Mouse (Mus musculus) myocyte (in vitro differentiated cells): ENCODE results near the gene Sh3bp4. TPM values are rescaled to one million over a fixed set of nuclear protein-coding genes. Genes with fewer than 3 reads are reported as not detected.

ENCODE experiments used
- H3K27me3 ChIP-seq: one replicate; pipeline ENCODE4 v1.6.1; 2011; ENCODE audit not compliant: control insufficient read depth, insufficient read depth, insufficient read length
- H3K36me3 ChIP-seq: one replicate; pipeline ENCODE4 v1.6.1; 2011; ENCODE audit not compliant: control insufficient read depth, insufficient read depth
- H3K4me2 ChIP-seq: one replicate; pipeline ENCODE4 v1.6.1; 2011; ENCODE audit warnings: low read depth, control low read depth
- H3K4me3 ChIP-seq: one replicate; pipeline ENCODE4 v1.5.1; 2011; ENCODE audit warnings: mild to moderate bottlenecking, control low read depth, moderate library complexity
- H3K79me2 ChIP-seq: one replicate; pipeline ENCODE4 v1.6.1; 2011; ENCODE audit not compliant: control insufficient read depth, insufficient read depth
- H3ac ChIP-seq: one replicate; pipeline ENCODE4 v1.6.1; 2011; ENCODE audit not compliant: control insufficient read depth, insufficient read length
- CEBPB ChIP-seq: IDR thresholded peaks from 2 replicates; pipeline ENCODE4 v1.6.1; 2011; ENCODE audit warnings: mild to moderate bottlenecking, moderate library complexity; ENCODE audit not compliant: poor library complexity, insufficient read depth, severe bottlenecking
- E2F4 ChIP-seq: IDR thresholded peaks from one replicate; pipeline ENCODE4 v1.6.1; 2011; ENCODE audit warnings: mild to moderate bottlenecking, control low read depth, moderate library complexity; ENCODE audit not compliant: insufficient read depth
- MAX ChIP-seq: IDR thresholded peaks from one replicate; pipeline ENCODE4 v1.6.1; 2011; ENCODE audit warnings: low read depth, mild to moderate bottlenecking, control low read depth
- MYOD1 ChIP-seq, 3 experiments: IDR thresholded peaks; one replicate each; pipeline ENCODE4 v1.6.1; 2011; ENCODE audit warnings: control low read depth in 2 of 3, low read depth in 2 of 3, mild to moderate bottlenecking in 2 of 3, moderate library complexity in 1 of 3; ENCODE audit not compliant: insufficient read length in 2 of 3, control insufficient read depth in 1 of 3
- MYOG ChIP-seq, 3 experiments: IDR thresholded peaks; one replicate each; pipeline ENCODE4 v1.6.1; 2011; ENCODE audit warnings: control low read depth in 2 of 3, low read depth in 2 of 3, mild to moderate bottlenecking in 2 of 3; ENCODE audit not compliant: insufficient read length in 2 of 3, control insufficient read depth in 1 of 3, insufficient read depth in 1 of 3
- POLR2A ChIP-seq: IDR thresholded peaks from one replicate; pipeline ENCODE4 v1.6.1; 2011; ENCODE audit warnings: low read depth, mild to moderate bottlenecking, control low read depth, moderate library complexity; ENCODE audit not compliant: insufficient read length
- POLR2AphosphoS2 ChIP-seq: IDR thresholded peaks from one replicate; pipeline ENCODE4 v1.6.1; 2011; ENCODE audit warnings: low read depth, control low read depth; ENCODE audit not compliant: insufficient read length
- REST ChIP-seq: IDR thresholded peaks from one replicate; pipeline ENCODE4 v1.6.1; 2011; ENCODE audit warnings: mild to moderate bottlenecking, control low read depth, moderate library complexity; ENCODE audit not compliant: insufficient read depth, insufficient read length
- SRF ChIP-seq: IDR thresholded peaks from one replicate; pipeline ENCODE4 v1.6.1; 2011; ENCODE audit warnings: low read depth; ENCODE audit not compliant: control insufficient read depth, insufficient read length
- TCF12 ChIP-seq: IDR thresholded peaks from one replicate; pipeline ENCODE4 v1.6.1; 2011; ENCODE audit warnings: mild to moderate bottlenecking, control low read depth; ENCODE audit not compliant: poor library complexity, insufficient read depth, severe bottlenecking
- TCF3 ChIP-seq: IDR thresholded peaks from one replicate; pipeline ENCODE4 v1.6.1; 2011; ENCODE audit warnings: low read depth, control low read depth; ENCODE audit not compliant: insufficient read length
- USF1 ChIP-seq: IDR thresholded peaks from one replicate; pipeline ENCODE4 v1.6.1; 2011; ENCODE audit warnings: low read depth, mild to moderate bottlenecking, control low read depth, moderate library complexity
- polyA plus RNA-seq: library from polyadenylated mRNA; unstranded; fragments of >200 nt; fragmentation: generic; extraction: Trizol; gene quantifications from one replicate; pipeline ENCODE4 v1.2.1, GENCODE M21; 2012; ENCODE audit warnings: missing spikeins

Sh3bp4 gene
- polyA plus RNA-seq, 1 experiment = 23.2 TPM

GRCm38 (mm10) chr1:89187441-89187840 is 117.2 kb downstream of the Sh3bp4 start:
- Histone ChIP-seq H3ac (no peak overlapping the region), H3K79me2 (no peaks in the 10 kb centered on the region), H3K36me3 (no peaks in the 10 kb centered on the region), H3K4me3 (no peak overlapping the region), H3K27me3 (no peaks in the 10 kb centered on the region), H3K4me2 (no peak overlapping the region)
- no peak for TF ChIP-seq E2F4
- TF ChIP-seq MAX = no peak
- no peak for TF ChIP-seq TCF3
- no peak for TF ChIP-seq MYOD1 (IDR thresholded peaks at IDR 0.05; ENCODE audit: control insufficient read depth in 1 of 3, insufficient read length in 2 of 3, low read depth in 2 of 3)
- no peak for TF ChIP-seq REST
- no peak for TF ChIP-seq SRF
- TF ChIP-seq POLR2AphosphoS2 = no peak

DNA sequence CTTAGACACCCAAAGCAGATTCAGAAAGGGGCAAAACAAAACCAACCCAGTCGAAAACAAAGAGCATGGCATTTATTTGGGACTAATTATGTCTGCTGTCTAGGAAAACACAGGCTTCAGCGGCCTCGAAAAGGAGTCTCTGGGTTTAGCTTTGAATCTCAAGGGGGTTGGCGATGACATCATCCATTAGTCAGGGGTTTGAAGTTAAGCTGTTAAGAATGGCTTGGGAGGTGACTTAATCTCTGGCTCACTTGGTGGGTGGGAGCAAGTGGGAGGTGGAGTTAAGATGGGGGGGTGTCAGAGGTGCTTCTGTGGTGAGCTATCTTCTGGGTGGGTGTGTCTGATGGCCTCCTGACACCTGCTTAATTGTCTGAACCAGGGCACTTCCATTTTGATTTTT is 117.9 kb downstream of the Sh3bp4 start:
- Histone ChIP-seq H3K4me3 (no peak overlapping the region), H3K36me3 (no peaks in the 10 kb centered on the region), H3K79me2 (no peaks in the 10 kb centered on the region), H3K4me2 (no peak overlapping the region), H3ac (no peak overlapping the region), H3K27me3 (no peaks in the 10 kb centered on the region)
- TF ChIP-seq USF1 (no peak), CEBPB (no peak), POLR2A (no peak), E2F4 (no peak), TCF3 (no peak)

- Histone ChIP-seq H3K27me3 (no peaks in the 10 kb centered on the region), H3ac (no peak overlapping the region), H3K4me3 (no peak overlapping the region), H3K79me2 (no peaks in the 10 kb centered on the region), H3K36me3 (no peaks in the 10 kb centered on the region), H3K4me2 (no peak overlapping the region)
- TF ChIP-seq TCF3 (no peak), CEBPB (no peak), E2F4 (no peak), SRF (no peak), USF1 (no peak)
These were observed 119.0 kb downstream of the Sh3bp4 start for GRCm38 (mm10) chr1:89189204-89189603.

DNA sequence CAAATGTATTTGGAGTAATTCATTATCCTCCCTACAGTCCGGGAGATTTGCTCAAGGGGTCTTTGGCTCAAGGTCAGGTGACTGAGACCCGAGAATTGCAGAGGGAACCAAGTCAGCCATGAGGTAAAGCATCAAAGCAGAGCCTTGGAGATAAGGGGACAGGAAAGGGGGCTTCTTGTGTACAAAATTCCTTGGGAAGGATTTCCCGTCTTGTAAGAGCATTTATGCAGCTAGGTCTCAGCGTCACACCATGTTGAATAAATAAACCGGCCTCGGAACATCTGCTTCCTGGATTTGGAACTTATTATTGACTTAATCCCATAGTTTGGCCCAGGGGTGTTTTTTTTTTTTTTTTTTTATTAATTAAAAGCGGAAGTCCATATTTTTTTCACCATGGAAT is 120.4 kb downstream of the Sh3bp4 start:
- H3K4me3 ChIP-seq = no peak overlapping the region
- H3K79me2 ChIP-seq = no peaks in the 10 kb centered on the region
- no peak overlapping the region for H3ac ChIP-seq
- no peak overlapping the region for H3K4me2 ChIP-seq
- H3K27me3 ChIP-seq = no peaks in the 10 kb centered on the region
- no peak for TF ChIP-seq CEBPB
- TF ChIP-seq MYOD1 (IDR thresholded peaks at IDR 0.05; ENCODE audit: control insufficient read depth in 1 of 3, insufficient read length in 2 of 3, low read depth in 2 of 3) = no peak
- no peak for TF ChIP-seq POLR2A
- no peak for TF ChIP-seq USF1
- no peak for TF ChIP-seq E2F4
- no peak for TF ChIP-seq POLR2AphosphoS2
- TF ChIP-seq REST = no peak
- TF ChIP-seq MYOG (IDR thresholded peaks at IDR 0.05; ENCODE audit: control insufficient read depth in 1 of 3, insufficient read depth in 1 of 3, insufficient read length in 2 of 3, low read depth in 2 of 3) = no peak
- TF ChIP-seq TCF3 = no peak
- H3K36me3 ChIP-seq = no peaks in the 10 kb centered on the region

DNA sequence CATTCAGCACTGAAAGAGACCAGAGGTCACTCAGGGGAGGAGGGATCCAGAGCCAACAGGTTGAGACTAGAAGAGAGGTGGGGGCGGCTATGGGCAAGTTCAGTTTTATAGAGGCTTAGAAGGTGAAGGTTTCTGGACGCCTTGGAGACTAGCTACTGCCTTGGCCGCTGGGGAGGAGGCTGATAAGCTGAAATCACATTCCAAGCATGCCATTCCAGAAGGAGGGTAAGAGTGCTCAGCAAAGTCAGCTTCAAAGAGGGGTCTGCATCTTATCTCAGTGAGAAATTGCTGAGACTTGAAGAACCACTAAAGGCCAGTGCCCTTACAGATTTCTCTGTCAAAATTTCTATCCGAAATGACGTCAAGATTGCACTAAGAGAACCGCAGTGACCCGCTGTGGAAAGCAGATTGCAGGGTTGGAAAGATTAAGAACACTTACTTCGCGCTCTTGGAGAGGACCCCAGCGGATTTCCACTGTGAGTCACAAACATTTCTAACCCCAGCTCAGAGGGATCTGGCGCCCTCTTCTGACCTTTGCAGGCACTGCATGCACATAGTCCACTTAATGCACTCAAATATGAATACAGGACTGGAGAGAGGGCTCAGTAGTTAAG is 121.0 kb downstream of the Sh3bp4 start:
- Histone ChIP-seq H3K4me3 (no peak overlapping the region), H3K79me2 (no peaks in the 10 kb centered on the region), H3K4me2 (peak overlapping the region; percentile 69), H3ac (no peak overlapping the region), H3K27me3 (no peaks in the 10 kb centered on the region), H3K36me3 (no peaks in the 10 kb centered on the region)
- TF ChIP-seq E2F4 (no peak), MYOG (IDR thresholded peaks at IDR 0.05; ENCODE audit: control insufficient read depth in 1 of 3, insufficient read depth in 1 of 3, insufficient read length in 2 of 3, low read depth in 2 of 3) (no peak), TCF3 (no peak), CEBPB (0 out of 2 replicates have a peak, but pooled peaks have one; percentile 15)

DNA sequence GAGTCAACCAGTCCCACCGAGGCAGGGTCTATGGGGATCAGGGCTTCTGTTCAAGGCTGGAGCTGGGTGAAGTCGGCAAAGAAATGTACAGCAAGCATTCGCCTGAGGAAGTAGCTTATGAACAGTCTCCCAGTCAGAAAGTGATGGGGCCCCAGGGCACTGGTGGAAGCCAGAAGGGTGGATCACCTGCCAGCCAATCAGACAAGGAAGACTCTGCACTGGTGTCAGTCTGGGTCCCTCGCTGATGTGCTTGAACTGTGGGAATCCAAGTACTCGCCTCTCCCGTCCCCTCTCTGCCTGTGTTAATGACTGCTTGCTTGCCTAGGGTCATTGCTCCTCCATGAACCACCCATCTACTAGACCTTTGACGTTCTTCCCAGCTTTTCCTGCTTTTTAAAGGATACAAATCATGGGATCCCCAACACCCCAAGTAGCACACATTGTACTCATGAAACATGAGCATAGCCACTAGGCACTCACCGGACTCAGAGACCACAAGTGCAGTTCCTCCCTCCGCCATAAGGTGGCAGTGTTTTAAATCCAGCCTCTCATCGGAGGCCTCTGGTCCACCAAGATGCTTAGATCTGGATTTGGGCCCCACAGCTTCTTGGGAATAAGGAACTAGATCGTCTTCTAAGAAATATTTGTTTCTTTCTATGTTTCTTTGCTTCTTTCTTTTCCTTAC is 122.5 kb downstream of the Sh3bp4 start:
- no peak for TF ChIP-seq SRF
- no peak for TF ChIP-seq REST
- TF ChIP-seq POLR2A = no peak
- no peak for TF ChIP-seq MAX
- TF ChIP-seq MYOD1 (IDR thresholded peaks at IDR 0.05; ENCODE audit: control insufficient read depth in 1 of 3, insufficient read length in 2 of 3, low read depth in 2 of 3) = no peak
- TF ChIP-seq CEBPB = no peak
- no peak for TF ChIP-seq E2F4
- no peak for TF ChIP-seq USF1
- no peak for TF ChIP-seq MYOG (IDR thresholded peaks at IDR 0.05; ENCODE audit: control insufficient read depth in 1 of 3, insufficient read depth in 1 of 3, insufficient read length in 2 of 3, low read depth in 2 of 3)
- no peak for TF ChIP-seq TCF3
- no peak for TF ChIP-seq POLR2AphosphoS2
- TF ChIP-seq TCF12 = no peak
- no peaks in the 10 kb centered on the region for H3K36me3 ChIP-seq
- no peak overlapping the region for H3K4me2 ChIP-seq
- H3ac ChIP-seq = no peak overlapping the region
- no peaks in the 10 kb centered on the region for H3K79me2 ChIP-seq
- H3K4me3 ChIP-seq = no peak overlapping the region
- no peaks in the 10 kb centered on the region for H3K27me3 ChIP-seq
